Mouse (Mus musculus) left cerebral cortex, postnatal 25 days (tissue): ENCODE data around the gene Apof. TPM values are rescaled to one million over a fixed set of nuclear protein-coding genes. Genes with fewer than 3 reads are reported as not detected.
"Not testable (repeated sequence)": the region's sequence is repeated elsewhere in the genome, so short reads cannot be mapped to it uniquely, and the experiment has no call there.

Experiments
- DNase-seq, 2 experiments: peaks; one replicate each; pipeline ENCODE4 v3.0.0; 2022; ENCODE audit warnings: low spot score in 2 of 2, mixed read lengths in 1 of 2
- intact Hi-C: fragments of 180-260 bp; cut with DNase I; formaldehyde crosslinking; loops from one replicate; pipeline ENCODE4 v1.15.1; 2025
- total RNA-seq, 2 experiments: library from RNA; stranded (reverse); gene quantifications; 2 replicates each; pipeline ENCODE4 v1.2.3; 2021

Apof gene
- total RNA-seq, 2 experiments from 2014 or later: not detected

- intact Hi-C loops: no loop called here
- no peak for DNase-seq
Observed at GRCm38 (mm10) chr10:128255925-128256324, 12.5 kb upstream of the Apof start.

- intact Hi-C loops: no loop called here
- DNase-seq: peak in 1 of 2 experiments; percentile 57
Observed at GRCm38 (mm10) chr10:128256328-128256727, 12.1 kb upstream of the Apof start.

DNA sequence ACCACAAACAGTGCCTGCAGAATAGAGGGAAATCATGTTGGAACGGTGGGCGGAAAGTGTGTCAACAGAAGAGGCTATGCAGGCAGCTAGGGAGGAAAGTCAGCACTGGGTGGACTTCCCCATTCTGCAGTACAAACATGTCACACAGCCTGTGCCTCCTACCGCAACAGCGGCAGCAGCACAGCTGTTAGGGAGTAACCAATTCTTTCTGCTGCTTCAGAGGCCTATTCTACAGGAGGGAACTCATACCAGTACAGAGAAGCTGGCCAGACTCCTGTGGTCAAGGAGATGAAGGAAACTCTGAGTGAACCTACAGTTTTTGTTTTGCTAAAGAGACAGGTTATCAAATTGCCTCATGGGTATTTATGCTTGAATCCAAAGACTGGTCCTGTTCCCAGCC is 9.5 kb upstream of the Apof start:
- intact Hi-C loops: no loop called here
- DNase-seq: no peak

GRCm38 (mm10) chr10:128259946-128260345 is 8.5 kb upstream of the Apof start:
- no peak for DNase-seq
- intact Hi-C loops: no loop called here

DNA sequence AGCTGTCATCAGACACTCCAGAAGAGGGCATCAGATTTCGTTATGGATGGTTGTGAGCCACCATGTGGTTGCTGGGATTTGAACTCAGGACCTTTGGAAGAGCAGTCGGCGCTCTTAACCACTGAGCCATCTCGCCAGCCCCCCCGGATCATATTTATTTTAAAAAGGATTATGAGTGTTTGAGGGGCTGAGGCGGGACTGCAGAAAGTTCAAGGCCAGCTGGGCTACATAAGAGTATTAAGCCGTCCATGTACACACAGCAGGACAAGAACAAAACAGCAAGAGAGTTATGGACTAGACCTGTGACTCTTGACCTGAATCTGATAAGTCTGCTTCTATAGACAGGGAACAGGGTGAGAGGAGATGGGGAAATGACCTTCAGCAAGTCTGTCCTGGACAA is 8.1 kb upstream of the Apof start:
- DNase-seq, intact Hi-C loops: not testable (repeated sequence)

GRCm38 (mm10) chr10:128262300-128262699 is 6.2 kb upstream of the Apof start:
- intact Hi-C loops: no loop called here
- DNase-seq: no peak

- DNase-seq: peak in 1 of 2 experiments; percentile 68
- intact Hi-C loops: no loop called here
Observed at GRCm38 (mm10) chr10:128263393-128264310, 4.8 kb upstream of the Apof start.

DNA sequence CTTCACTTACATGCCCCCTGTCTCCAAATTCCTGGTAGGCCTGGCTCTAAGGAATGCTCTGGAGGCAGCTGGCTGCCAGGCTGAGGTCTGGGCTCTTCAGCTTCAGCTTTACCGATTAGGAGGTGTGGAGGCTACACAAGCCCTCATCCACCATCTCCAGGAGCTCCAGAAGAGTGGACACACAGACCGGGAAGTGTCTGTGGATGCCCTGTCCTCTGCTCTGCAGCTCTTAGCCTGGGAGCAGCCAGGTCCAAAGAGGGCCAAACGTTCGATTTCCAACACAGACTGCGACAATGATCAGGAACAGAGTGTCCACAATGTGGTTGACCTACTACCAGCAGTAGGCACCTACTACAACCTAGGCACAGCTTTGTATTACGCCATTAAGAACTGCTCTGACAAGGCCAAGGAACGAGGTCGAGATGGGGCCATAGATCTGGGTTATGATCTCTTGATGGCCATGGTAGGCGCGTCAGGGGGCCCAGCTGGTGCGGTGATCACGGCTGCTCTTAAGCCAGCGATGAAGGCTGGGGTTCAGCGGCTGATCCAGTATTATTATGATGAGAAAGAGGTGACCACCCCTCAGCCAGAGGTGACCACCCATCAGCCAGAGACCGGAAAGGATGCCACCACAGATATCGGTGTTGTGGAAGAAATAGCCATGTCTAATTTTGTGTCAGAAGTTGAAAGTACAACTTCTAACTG is 887 bp downstream of the Apof start:
- intact Hi-C loops: no loop called here
- no peak for DNase-seq

DNA sequence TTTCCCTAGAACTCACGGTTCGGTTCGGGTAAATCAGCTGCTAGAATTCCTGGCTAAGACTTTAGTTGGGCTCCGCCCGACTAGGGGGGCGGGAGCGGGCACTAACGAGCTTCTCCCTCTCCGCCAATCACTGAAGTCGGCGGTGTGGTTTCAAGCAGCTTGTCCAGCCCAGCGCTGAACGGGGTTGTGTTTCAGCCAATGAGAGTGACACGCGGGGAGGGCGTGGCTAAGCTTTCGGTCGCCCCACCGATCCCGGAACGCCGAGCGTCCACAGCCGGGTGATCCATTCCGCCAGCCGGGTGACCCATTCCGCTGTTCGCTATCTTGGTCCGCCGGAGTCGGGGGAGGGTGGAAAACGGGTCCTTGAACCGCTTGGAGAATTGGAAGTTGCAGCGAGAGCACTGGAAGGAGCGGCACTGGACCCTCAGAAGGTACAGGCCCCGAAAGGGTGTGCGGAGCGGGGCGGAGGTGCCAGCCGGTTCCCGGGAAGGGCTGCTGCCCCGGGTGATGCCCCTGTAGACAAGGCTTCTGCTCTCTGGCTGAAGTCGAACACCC is 1.9 kb downstream of the Apof start, which contains the start of gene Stat2:
TSS of gene Stat2 (plus strand) at position 273 of the 555 bp plus-strand sequence.
- intact Hi-C loops: loop anchor here (2.0 to 5.0 kb wide), 2 partner anchors 32 to 38 kb away; partner anchors contain the start of genes Pan2 and Timeless
- peak; percentile 96 to 99 for DNase-seq

DNA sequence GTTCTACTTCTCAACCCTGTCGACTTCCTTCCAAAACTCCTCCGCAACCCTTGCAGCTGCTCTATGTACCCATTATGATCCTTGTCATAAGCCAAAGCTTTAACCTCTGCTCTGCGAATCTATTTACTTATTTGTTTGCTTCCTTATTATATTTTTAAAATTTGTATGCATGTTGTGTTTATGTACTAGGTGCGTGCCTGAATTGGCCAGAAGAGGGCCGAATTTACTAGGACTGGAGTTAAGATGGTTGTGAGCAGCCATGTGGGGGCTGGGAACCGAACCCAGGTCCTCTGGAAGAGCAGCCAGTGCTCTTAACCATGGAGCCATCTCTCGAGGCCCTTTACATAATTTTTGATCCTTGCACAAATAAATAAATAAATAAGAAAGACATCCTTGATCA is 2.4 kb downstream of the Apof start:
- DNase-seq: peak in 1 of 2 experiments; percentile 6
- intact Hi-C loops: loop anchor here (2.0 to 5.0 kb wide), 2 partner anchors 32 to 39 kb away; partner anchors contain the start of genes Pan2 and Timeless

DNA sequence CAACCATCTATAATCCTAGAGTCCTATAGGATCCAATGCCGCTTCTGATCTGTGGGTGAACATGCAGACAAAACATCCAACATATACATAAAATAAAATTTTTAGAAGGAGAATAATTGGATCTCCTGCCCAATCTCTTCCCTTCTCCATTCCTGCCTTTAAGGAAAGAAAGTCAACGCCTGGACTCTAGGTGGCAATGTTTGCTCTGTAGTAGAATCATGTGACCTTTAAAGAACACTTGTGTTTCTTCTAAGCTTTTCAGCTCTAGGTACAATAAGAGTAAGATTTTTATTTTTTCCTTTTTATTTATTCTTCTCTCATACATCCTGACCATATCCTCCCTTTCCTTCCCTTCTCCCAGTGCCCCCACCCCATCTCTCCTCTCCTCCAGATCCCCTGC is 3.4 kb downstream of the Apof start:
- intact Hi-C loops: loop anchor here (2.0 to 5.0 kb wide), 2 partner anchors 31 to 40 kb away; partner anchors contain the start of genes Pan2 and Timeless
- DNase-seq: no peak

GRCm38 (mm10) chr10:128272819-128273439 is 4.5 kb downstream of the Apof start:
- intact Hi-C loops: loop anchor here (5.0 kb wide), 1 partner anchor 41 kb away; the partner anchor contains the start of gene Timeless
- DNase-seq: not testable (repeated sequence)

DNA sequence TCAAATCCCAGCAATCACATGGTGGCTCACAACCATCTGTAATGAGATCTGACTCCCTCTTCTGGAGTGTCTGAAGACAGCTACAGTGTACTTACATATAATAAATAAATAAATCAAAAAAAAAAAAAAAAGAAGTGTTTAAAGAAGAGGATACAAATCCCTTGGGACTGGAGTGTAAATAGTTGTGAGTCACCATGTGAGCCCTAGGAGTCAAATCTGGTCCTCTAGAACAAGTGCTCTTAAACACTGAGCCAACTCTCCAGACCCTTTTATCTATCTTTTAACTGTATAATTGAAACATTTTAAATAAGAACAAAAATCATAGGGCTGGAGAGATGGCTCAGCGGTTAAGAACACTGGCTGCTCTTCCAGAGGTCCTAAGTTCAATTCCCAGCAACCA is 6.9 kb downstream of the Apof start:
- DNase-seq, intact Hi-C loops: not testable (repeated sequence)

DNA sequence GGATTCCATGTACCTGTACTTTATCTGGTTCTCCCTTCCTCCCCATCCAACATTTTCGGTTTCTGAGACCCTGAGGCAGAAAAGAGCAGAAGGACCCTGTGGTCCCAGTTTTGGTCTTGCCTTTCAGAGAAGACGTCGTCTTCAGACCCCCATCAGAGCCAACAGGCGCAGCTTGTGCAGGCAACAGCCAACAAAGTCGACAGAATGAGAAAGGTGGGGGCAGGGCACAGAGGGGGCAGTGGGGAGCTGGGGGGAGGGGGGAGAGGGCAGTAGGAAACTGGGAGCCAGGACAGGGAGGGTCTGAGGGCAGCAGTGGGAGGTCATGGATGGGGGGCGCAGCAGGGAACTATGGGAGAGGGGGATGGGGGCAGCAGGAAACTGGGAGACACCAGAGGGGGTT is 9.7 kb downstream of the Apof start:
- no peak for DNase-seq
- intact Hi-C loops: no loop called here

DNA sequence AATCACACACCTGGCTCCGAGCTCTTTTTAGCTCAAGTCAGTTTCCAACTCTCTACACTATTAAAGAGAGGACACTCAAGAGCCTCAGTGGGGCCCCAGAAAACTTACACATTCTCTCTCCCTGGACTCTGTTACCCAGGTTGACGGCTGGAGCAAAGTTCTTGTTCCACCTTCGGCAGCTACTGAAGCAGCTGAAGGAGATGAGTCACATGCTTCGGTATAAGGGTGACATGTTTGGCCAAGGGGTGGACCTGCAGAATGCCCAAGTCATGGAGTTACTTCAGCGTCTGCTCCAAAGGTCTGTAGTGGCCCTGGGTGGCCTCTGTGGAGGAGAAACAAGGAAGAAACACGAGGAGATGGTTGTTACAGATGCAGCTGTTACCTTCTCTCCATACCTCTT is 12.5 kb downstream of the Apof start:
- intact Hi-C loops: no loop called here
- DNase-seq: no peak

DNA sequence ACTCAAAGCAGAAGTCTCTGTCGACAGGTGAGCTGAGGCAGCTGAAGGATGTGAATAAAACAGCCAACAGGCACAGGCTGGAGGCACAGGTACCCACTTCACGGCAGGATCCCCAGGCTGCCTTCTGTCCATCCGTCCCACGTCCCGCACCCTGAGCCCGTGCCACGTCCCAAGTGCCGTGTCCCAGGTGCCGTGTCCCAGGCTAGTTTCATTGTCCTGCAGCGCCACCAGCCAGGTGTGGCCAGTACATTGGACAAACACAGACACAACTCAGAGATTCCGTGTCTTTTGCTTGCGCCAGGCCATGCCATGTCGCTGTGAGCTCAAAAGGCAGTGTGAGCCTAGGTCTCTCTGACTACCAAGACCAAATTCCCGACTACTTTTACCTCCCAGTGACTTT is 13.2 kb downstream of the Apof start:
- intact Hi-C loops: no loop called here
- no peak for DNase-seq

- intact Hi-C loops: no loop called here
- DNase-seq: no peak
Observed at GRCm38 (mm10) chr10:128282886-128283450, 14.5 kb downstream of the Apof start.

- intact Hi-C loops: loop anchor here (2.0 kb wide), 1 partner anchor 71 kb away; no protein-coding TSS in a partner anchor
- peak; percentile 48 to 57 for DNase-seq
Observed at GRCm38 (mm10) chr10:128283604-128284579, 15.4 kb downstream of the Apof start.
